In genomic region chr9:57407120-57407905, GRCm38 (mm10) we compare ENCODE assay signal across 29 mouse cellular contexts. TPM values are rescaled to one million over a fixed set of nuclear protein-coding genes. Genes with fewer than 3 reads are reported as not detected.
DNase-seq lines count a peak whose midpoint lies in the region; ATAC-seq and TF ChIP-seq lines count a peak whose summit lies in the region.
"Had no signal": no experiment of that assay in that cellular context is flagged by ENCODE, and none has a peak within 500 bp of the region (broad histone marks: within the 10 kb centered on the region; RNA-seq: fewer than 3 reads in every experiment).

No protein-coding gene starts in this region.

- H3K27ac ChIP-seq in heart, adult 2 months = no peak overlapping the region
- no peak overlapping the region for H3K27ac ChIP-seq in heart, embryonic 11.5 days (ENCODE audit: low read depth, low read length)
- H3K27ac ChIP-seq: embryonic facial prominence, embryonic 10.5 days; embryonic facial prominence, embryonic 15.5 days; forebrain, embryonic 12.5 days; heart, embryonic 15.5 days; hindbrain, embryonic 13.5 days; layer of hippocampus, adult 2 months; limb, embryonic 10.5 days; limb, embryonic 15.5 days; liver, embryonic 13.5 days; macrophage; neural tube, embryonic 15.5 days had no signal

- no peak for TF ChIP-seq CTCF in heart, adult 2 months (IDR thresholded peaks at IDR 0.05)

- H3K36me3 ChIP-seq in heart, adult 2 months (ENCODE audit: control insufficient read depth, insufficient read depth, low read length) = no peaks in the 10 kb centered on the region
- H3K36me3 ChIP-seq in heart, embryonic 11.5 days (ENCODE audit: control insufficient read depth, insufficient read depth, low read length) = no peaks in the 10 kb centered on the region
- H3K36me3 ChIP-seq: embryonic facial prominence, embryonic 10.5 days; forebrain, embryonic 12.5 days; heart, embryonic 15.5 days; limb, embryonic 10.5 days; liver, embryonic 13.5 days; neural tube, embryonic 15.5 days had no signal

- peak; percentile 59 to 66 for DNase-seq in adrenal gland, adult (ENCODE audit: inconsistent age in 2 of 2, low spot score in 1 of 2)
- no peak for DNase-seq in adrenal gland, adult 18-20 months (ENCODE audit: low spot score in 2 of 2)
- DNase-seq in heart, adult 2 months = no peak
- peak; percentile 30 for DNase-seq in CD4-positive helper T cell, adult 2 months (ENCODE audit: low read depth, low spot score)
- DNase-seq in induced T-regulatory cell, adult 2 months (ENCODE audit: low read depth) = peak; percentile 47
- DNase-seq in layer of hippocampus, adult 8-10 months (ENCODE audit: low spot score in 2 of 2) = no peak
- DNase-seq in lung, postnatal 14 days = no peak
- DNase-seq: cerebellum, adult 2 months; cerebellum, postnatal 14 days; forebrain, postnatal 0 days; kidney, adult 2 months; kidney, postnatal 36 days; liver, embryonic 13.5 days; lung, adult 18-20 months; midbrain, embryonic 14.5 days; right cerebral cortex, adult 18-20 months; right cerebral cortex, postnatal 4 days had no signal

- intact Hi-C loops in heart, adult 2 months (cut with DNase I) = no loop called here

- H3K9ac ChIP-seq in heart, adult 2 months (ENCODE audit: low read depth, low read length) = no peak overlapping the region
- H3K9ac ChIP-seq in heart, embryonic 11.5 days (ENCODE audit: low read depth, low read length) = no peak overlapping the region
- H3K9ac ChIP-seq: embryonic facial prominence, embryonic 15.5 days; forebrain, embryonic 12.5 days; forebrain, postnatal 0 days; heart, embryonic 15.5 days; hindbrain, embryonic 13.5 days; limb, embryonic 15.5 days; liver, embryonic 13.5 days; neural tube, embryonic 15.5 days had no signal

- no peak overlapping the region for H3K4me3 ChIP-seq in heart, adult 2 months
- no peak overlapping the region for H3K4me3 ChIP-seq in heart, embryonic 11.5 days (ENCODE audit: low read depth, low read length)
- H3K4me3 ChIP-seq: embryonic facial prominence, embryonic 10.5 days; embryonic facial prominence, embryonic 15.5 days; forebrain, embryonic 12.5 days; heart, embryonic 15.5 days; hindbrain, embryonic 13.5 days; layer of hippocampus, adult 2 months; limb, embryonic 10.5 days; limb, embryonic 15.5 days; liver, embryonic 13.5 days; neural tube, embryonic 15.5 days had no signal

- H3K4me1 ChIP-seq in heart, adult 2 months (ENCODE audit: control insufficient read depth, insufficient read depth, low read length) = no peaks in the 10 kb centered on the region
- H3K4me1 ChIP-seq in heart, embryonic 11.5 days (ENCODE audit: control insufficient read depth, insufficient read depth, low read length) = peaks cover 2% of the 10 kb centered on the region; the same call in 1 of the 2 replicates
- H3K4me1 ChIP-seq: embryonic facial prominence, embryonic 10.5 days; embryonic facial prominence, embryonic 15.5 days; forebrain, embryonic 12.5 days; hindbrain, embryonic 13.5 days; limb, embryonic 10.5 days; limb, embryonic 15.5 days; liver, embryonic 13.5 days; neural tube, embryonic 15.5 days had no signal

- TF ChIP-seq POLR2A in heart, adult 2 months (IDR thresholded peaks at IDR 0.05; ENCODE audit: insufficient read depth, low read depth, low read length) = no peak

- TF ChIP-seq EP300 in heart, adult 2 months (IDR thresholded peaks at IDR 0.05; ENCODE audit: insufficient read depth, low read depth, low read length) = 0 out of 2 replicates have a peak, but pooled peaks have one; percentile 9

- no peaks in the 10 kb centered on the region for H3K27me3 ChIP-seq in heart, adult 2 months (ENCODE audit: control insufficient read depth, insufficient read depth, low read length)
- no peaks in the 10 kb centered on the region for H3K27me3 ChIP-seq in heart, embryonic 11.5 days (ENCODE audit: control insufficient read depth, insufficient read depth, low read length)
- H3K27me3 ChIP-seq: embryonic facial prominence, embryonic 15.5 days; forebrain, embryonic 12.5 days; heart, embryonic 15.5 days; hindbrain, embryonic 13.5 days; limb, embryonic 15.5 days; liver, embryonic 13.5 days; neural tube, embryonic 15.5 days had no signal

- ATAC-seq in heart, embryonic 11.5 days (replicated peaks; ENCODE audit: insufficient number of reproducible peaks, low FRiP score, low TSS enrichment) = no peak
- ATAC-seq: forebrain, postnatal 0 days; lung, postnatal 0 days had no signal

- no peaks in the 10 kb centered on the region for H3K79me2 ChIP-seq in heart, adult 2 months (replicated peaks; ENCODE audit: control insufficient read depth, insufficient read depth, low read length)

- no peaks in the 10 kb centered on the region for H3K9me3 ChIP-seq in heart, embryonic 11.5 days (replicated peaks; ENCODE audit: control insufficient read depth, low read length)
- H3K9me3 ChIP-seq: embryonic facial prominence, embryonic 10.5 days; embryonic facial prominence, embryonic 15.5 days; forebrain, embryonic 12.5 days; heart, embryonic 15.5 days; hindbrain, embryonic 13.5 days; limb, embryonic 10.5 days; limb, embryonic 15.5 days; liver, embryonic 13.5 days; neural tube, embryonic 15.5 days had no signal

- WGBS in heart, adult 2 months = 62% methylated on average over 9 of the region's 9 CpGs
- WGBS in heart, embryonic 11.5 days (ENCODE audit: insufficient replicate concordance) = 77% methylated on average over 9 of the region's 9 CpGs

- no peak overlapping the region for H3K4me2 ChIP-seq in heart, embryonic 11.5 days
- H3K4me2 ChIP-seq: embryonic facial prominence, embryonic 15.5 days; forebrain, embryonic 12.5 days; heart, embryonic 15.5 days; hindbrain, embryonic 13.5 days; limb, embryonic 15.5 days; liver, embryonic 13.5 days; neural tube, embryonic 15.5 days had no signal

RNA-seq across cellular contexts. Expression of gene Ppcdc, which starts 32.6 kb away (rescaled TPM):
- 10 to 100 TPM; 15.0 to 18.0 TPM for total RNA-seq in adrenal gland, adult 18-20 months (2021)
- total RNA-seq in heart, adult 2 months (2021) = 1 to 10 TPM; 7.3 to 7.6 TPM
- polyA plus RNA-seq in heart, adult 2 months (2012; rRNA removed) = 16.9 and 22.9 TPM in 2 replicates
- 18.7 and 21.8 TPM in 2 replicates for polyA plus RNA-seq in heart, embryonic 11.5 days (2014; fragmentation: Nextera tagmentation; extraction: Ambion mirVana)
- total RNA-seq in layer of hippocampus, adult 8-10 months (2022) = 10 to 100 TPM; 16.1 to 26.1 (median 23.2) TPM

Comparison
In these comparisons a context has a peak if more than half of its experiments do, and no peak if none do; other contexts are left out.
1. DNase-seq: peak in adrenal gland, adult (2 of 2), CD4-positive helper T cell, adult 2 months (single experiment) and induced T-regulatory cell, adult 2 months (single experiment); none in adrenal gland, adult 18-20 months (0 of 2), heart, adult 2 months (0 of 2), layer of hippocampus, adult 8-10 months (0 of 2) and lung, postnatal 14 days (single experiment).